Mouse (Mus musculus): ENCODE results near the gene Baz2b. TPM values are rescaled to one million over a fixed set of nuclear protein-coding genes. Genes with fewer than 3 reads are reported as not detected.
A peak's percentile ranks its signal among the peaks of the same experiment; 100 is the strongest.

Gene Baz2b
- polyA plus RNA-seq, 1 experiment = 13.7 TPM

- Histone ChIP-seq H3K36me3 (ENCODE audit: control insufficient read depth, insufficient read depth, low read length) (no peaks in the 10 kb centered on the region), H3K27ac (ENCODE audit: insufficient read depth, low read length) (peak overlapping the region; percentile 52), H3K4me3 (ENCODE audit: extremely low read depth, insufficient read depth, insufficient read length) (peak overlapping the region; percentile 54), H3K4me1 (ENCODE audit: control insufficient read depth, insufficient read depth, insufficient read length) (peaks cover 2% of the 10 kb centered on the region; the same call in 1 of the 2 replicates), H3K27me3 (ENCODE audit: control insufficient read depth, insufficient read depth, low read length) (no peaks in the 10 kb centered on the region)
- DNase-seq (ENCODE audit: low read depth in 1 of 2, low spot score in 2 of 2) = peak in 1 of 2 experiments; percentile 31
- WGBS = 3% methylated on average over 19 of the region's 19 CpGs
- TF ChIP-seq POLR2A (IDR thresholded peaks at IDR 0.05; ENCODE audit: low read depth, low read length) (no peak), CTCF (IDR thresholded peaks at IDR 0.05; ENCODE audit: extremely low read depth, insufficient read depth, insufficient read length, insufficient replicate concordance) (no peak)
Measured at GRCm38 (mm10) chr2:60037011-60037551, 172.6 kb downstream of the Baz2b start.

GRCm38 (mm10) chr2:60036361-60036760 lies 173.3 kb downstream of the Baz2b start:
- 73% methylated on average over 3 of the region's 3 CpGs for WGBS
- Histone ChIP-seq H3K4me1 (ENCODE audit: control insufficient read depth, insufficient read depth, insufficient read length) (peaks cover 4% of the 10 kb centered on the region; the same call in 1 of the 2 replicates), H3K36me3 (ENCODE audit: control insufficient read depth, insufficient read depth, low read length) (no peaks in the 10 kb centered on the region), H3K27me3 (ENCODE audit: control insufficient read depth, insufficient read depth, low read length) (no peaks in the 10 kb centered on the region), H3K4me3 (ENCODE audit: extremely low read depth, insufficient read depth, insufficient read length) (no peak overlapping the region; the same call in 1 of the 2 replicates), H3K27ac (ENCODE audit: insufficient read depth, low read length) (no peak overlapping the region)
- TF ChIP-seq POLR2A (IDR thresholded peaks at IDR 0.05; ENCODE audit: low read depth, low read length) = no peak
- no peak for TF ChIP-seq CTCF (IDR thresholded peaks at IDR 0.05; ENCODE audit: extremely low read depth, insufficient read depth, insufficient read length, insufficient replicate concordance)
- DNase-seq (ENCODE audit: low read depth in 1 of 2, low spot score in 2 of 2) = no peak

- Histone ChIP-seq H3K27me3 (ENCODE audit: control insufficient read depth, insufficient read depth, low read length) (no peaks in the 10 kb centered on the region), H3K27ac (ENCODE audit: insufficient read depth, low read length) (no peak overlapping the region), H3K36me3 (ENCODE audit: control insufficient read depth, insufficient read depth, low read length) (no peaks in the 10 kb centered on the region), H3K4me1 (ENCODE audit: control insufficient read depth, insufficient read depth, insufficient read length) (peaks cover 2% of the 10 kb centered on the region; the same call in 1 of the 2 replicates), H3K4me3 (ENCODE audit: extremely low read depth, insufficient read depth, insufficient read length) (no peak overlapping the region)
- WGBS = 81% methylated on average over 3 of the region's 3 CpGs
- TF ChIP-seq CTCF (IDR thresholded peaks at IDR 0.05; ENCODE audit: extremely low read depth, insufficient read depth, insufficient read length, insufficient replicate concordance) = no peak
- DNase-seq (ENCODE audit: low read depth in 1 of 2, low spot score in 2 of 2) = no peak
Measured at GRCm38 (mm10) chr2:60030991-60031390, 178.6 kb downstream of the Baz2b start.

- H3K4me1 ChIP-seq (ENCODE audit: control insufficient read depth, insufficient read depth, insufficient read length) = peaks cover 2% of the 10 kb centered on the region; the same call in 1 of the 2 replicates
- DNase-seq (ENCODE audit: low read depth in 1 of 2, low spot score in 2 of 2) = no peak
- TF ChIP-seq CTCF (IDR thresholded peaks at IDR 0.05; ENCODE audit: extremely low read depth, insufficient read depth, insufficient read length, insufficient replicate concordance) = no peak
- no peak for TF ChIP-seq POLR2A (IDR thresholded peaks at IDR 0.05; ENCODE audit: low read depth, low read length)
- WGBS = 92% methylated on average over 5 of the region's 5 CpGs
- no peaks in the 10 kb centered on the region for H3K27me3 ChIP-seq (ENCODE audit: control insufficient read depth, insufficient read depth, low read length)
- H3K4me3 ChIP-seq (ENCODE audit: extremely low read depth, insufficient read depth, insufficient read length) = no peak overlapping the region
- H3K27ac ChIP-seq (ENCODE audit: insufficient read depth, low read length) = no peak overlapping the region
- no peaks in the 10 kb centered on the region for H3K36me3 ChIP-seq (ENCODE audit: control insufficient read depth, insufficient read depth, low read length)
Measured at GRCm38 (mm10) chr2:60029020-60029419, 180.6 kb downstream of the Baz2b start.

- H3K27me3 ChIP-seq (ENCODE audit: control insufficient read depth, insufficient read depth, low read length) = no peaks in the 10 kb centered on the region
- no peak for TF ChIP-seq POLR2A (IDR thresholded peaks at IDR 0.05; ENCODE audit: low read depth, low read length)
- TF ChIP-seq CTCF (IDR thresholded peaks at IDR 0.05; ENCODE audit: extremely low read depth, insufficient read depth, insufficient read length, insufficient replicate concordance) = no peak
- no peaks in the 10 kb centered on the region for H3K36me3 ChIP-seq (ENCODE audit: control insufficient read depth, insufficient read depth, low read length)
- no peak overlapping the region for H3K4me3 ChIP-seq (ENCODE audit: extremely low read depth, insufficient read depth, insufficient read length)
- H3K27ac ChIP-seq (ENCODE audit: insufficient read depth, low read length) = no peak overlapping the region
- 94% methylated on average over 5 of the region's 5 CpGs for WGBS
- no peak for DNase-seq (ENCODE audit: low read depth in 1 of 2, low spot score in 2 of 2)
- H3K4me1 ChIP-seq (ENCODE audit: control insufficient read depth, insufficient read depth, insufficient read length) = peaks cover 2% of the 10 kb centered on the region; the same call in 1 of the 2 replicates
Measured at GRCm38 (mm10) chr2:60027166-60027565, 182.5 kb downstream of the Baz2b start.

GRCm38 (mm10) chr2:60026554-60026953 lies 183.1 kb downstream of the Baz2b start:
- no peak for TF ChIP-seq CTCF (IDR thresholded peaks at IDR 0.05; ENCODE audit: extremely low read depth, insufficient read depth, insufficient read length, insufficient replicate concordance)
- H3K36me3 ChIP-seq (ENCODE audit: control insufficient read depth, insufficient read depth, low read length) = no peaks in the 10 kb centered on the region
- no peaks in the 10 kb centered on the region for H3K4me1 ChIP-seq (ENCODE audit: control insufficient read depth, insufficient read depth, insufficient read length)
- no peak overlapping the region for H3K27ac ChIP-seq (ENCODE audit: insufficient read depth, low read length)
- no peak overlapping the region for H3K4me3 ChIP-seq (ENCODE audit: extremely low read depth, insufficient read depth, insufficient read length)
- no peaks in the 10 kb centered on the region for H3K27me3 ChIP-seq (ENCODE audit: control insufficient read depth, insufficient read depth, low read length)
- no peak for DNase-seq (ENCODE audit: low read depth in 1 of 2, low spot score in 2 of 2)
- WGBS = 92% methylated on average over 6 of the region's 6 CpGs

GRCm38 (mm10) chr2:60023777-60024176 lies 185.9 kb downstream of the Baz2b start:
- DNase-seq (ENCODE audit: low read depth in 1 of 2, low spot score in 2 of 2) = no peak
- Histone ChIP-seq H3K36me3 (ENCODE audit: control insufficient read depth, insufficient read depth, low read length) (no peaks in the 10 kb centered on the region), H3K27me3 (ENCODE audit: control insufficient read depth, insufficient read depth, low read length) (no peaks in the 10 kb centered on the region), H3K4me3 (ENCODE audit: extremely low read depth, insufficient read depth, insufficient read length) (no peak overlapping the region), H3K27ac (ENCODE audit: insufficient read depth, low read length) (no peak overlapping the region), H3K4me1 (ENCODE audit: control insufficient read depth, insufficient read depth, insufficient read length) (no peaks in the 10 kb centered on the region; the same call in 1 of the 2 replicates)
- no peak for TF ChIP-seq CTCF (IDR thresholded peaks at IDR 0.05; ENCODE audit: extremely low read depth, insufficient read depth, insufficient read length, insufficient replicate concordance)
- TF ChIP-seq POLR2A (IDR thresholded peaks at IDR 0.05; ENCODE audit: low read depth, low read length) = no peak
- WGBS = 93% methylated on average over 7 of the region's 7 CpGs
